Mouse (Mus musculus): Measurements from ENCODE around the gene Fam126a.

The Fam126a gene

GRCm38 (mm10) chr5:23948071-23948470 lies 82.4 kb downstream of the Fam126a start:
- ChIA-PET POLR2A (no interaction called here), CTCF (no interaction called here)

DNA sequence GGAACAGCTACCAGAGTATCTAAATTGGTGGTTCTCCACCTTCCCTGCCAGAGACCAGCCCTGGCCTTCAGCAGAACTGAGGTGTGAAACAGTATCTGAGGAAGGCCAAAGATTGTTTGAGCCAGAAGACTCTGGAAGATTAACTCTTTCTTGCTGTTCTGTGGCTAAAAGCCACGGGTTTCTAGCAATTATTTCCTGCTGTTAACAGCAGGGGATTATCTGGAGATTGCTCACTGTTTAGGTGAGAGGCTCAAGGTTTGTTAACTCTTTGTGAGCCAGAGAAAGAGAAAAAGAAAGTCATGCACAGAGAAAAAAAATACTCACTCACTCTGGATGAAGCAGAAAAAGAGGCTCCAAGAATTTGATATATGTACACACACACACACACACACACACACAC lies 85.4 kb downstream of the Fam126a start:
- ChIA-PET POLR2A (interaction anchor here in 1 of 4 experiments (0.6 kb wide), 1 partner anchor 19 kb away, joined by 3 read pairs; no protein-coding TSS in a partner anchor), CTCF (no interaction called here)

GRCm38 (mm10) chr5:23943534-23943933 lies 87.0 kb downstream of the Fam126a start:
- POLR2A ChIA-PET = no interaction called here
- CTCF ChIA-PET = no interaction called here

GRCm38 (mm10) chr5:23923481-23924165 lies 106.9 kb downstream of the Fam126a start:
- CTCF ChIA-PET = no interaction called here
- POLR2A ChIA-PET = interaction anchor here in 2 of 4 experiments (1.1 to 1.2 kb wide), 2 partner anchors 10 to 11 kb away, joined by 3 to 4 read pairs; no protein-coding TSS in a partner anchor

DNA sequence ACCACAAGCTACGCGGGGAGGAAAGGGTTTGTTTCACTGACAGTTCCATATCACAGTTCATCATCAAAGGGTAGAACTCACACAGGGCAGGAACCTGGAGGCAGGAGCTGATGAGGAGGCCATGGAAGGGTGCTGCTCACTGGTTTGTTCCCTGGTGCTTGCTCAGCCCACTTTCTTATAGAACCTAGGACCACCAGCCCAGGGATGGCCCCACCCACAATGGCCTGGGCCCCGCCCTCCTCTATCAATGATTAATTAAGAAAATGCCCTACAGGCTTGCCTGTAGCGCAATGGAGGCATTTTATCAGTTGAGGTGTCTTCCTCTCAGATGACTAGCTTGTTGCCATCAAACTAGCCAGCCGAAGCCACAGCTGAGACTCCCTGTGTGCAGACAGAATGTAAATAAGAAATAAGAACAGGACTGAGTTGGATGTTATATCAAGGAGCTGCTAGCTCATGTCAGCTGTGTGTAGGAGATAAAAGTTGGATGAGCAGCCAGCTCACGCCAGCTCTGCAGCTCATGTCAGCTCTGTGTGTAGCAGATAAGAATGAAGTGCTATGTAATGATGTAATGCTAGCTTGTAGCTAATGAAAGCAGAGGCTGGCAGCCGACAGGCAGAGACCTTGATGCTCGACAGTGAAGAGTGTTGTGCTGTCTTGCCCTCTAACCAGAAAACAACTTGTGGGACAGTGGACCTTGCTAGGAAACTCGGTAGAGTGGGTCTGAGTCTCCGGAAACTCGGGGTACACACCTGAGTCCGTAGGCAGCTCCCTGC lies 107.8 kb downstream of the Fam126a start:
- CTCF ChIA-PET = interaction anchor here in 1 of 4 experiments (0.6 kb wide), 1 partner anchor 697 kb away, joined by 3 read pairs; no protein-coding TSS in a partner anchor
- POLR2A ChIA-PET = interaction anchor here in 2 of 4 experiments (1.1 to 1.2 kb wide), 2 partner anchors 9 to 10 kb away, joined by 3 to 4 read pairs; no protein-coding TSS in a partner anchor

DNA sequence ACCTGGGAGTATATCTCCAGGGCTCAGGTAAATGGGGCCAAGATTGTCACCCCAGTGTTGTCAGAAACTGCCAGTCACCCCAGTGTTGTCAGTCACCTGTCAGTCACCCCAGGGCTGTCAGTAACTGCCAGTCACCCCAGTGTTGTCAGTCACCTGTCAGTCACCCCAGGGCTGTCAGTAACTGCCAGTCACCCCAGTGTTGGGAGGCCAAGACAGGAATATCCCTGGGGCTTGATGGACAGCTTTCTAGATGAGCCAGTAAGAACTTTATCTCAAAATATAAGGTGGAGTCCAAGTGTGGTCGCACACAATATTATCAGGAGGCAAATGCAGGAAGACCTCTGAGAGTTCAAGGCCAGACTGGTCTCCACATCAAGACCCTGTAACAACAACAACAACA lies 109.2 kb downstream of the Fam126a start:
- ChIA-PET POLR2A (no interaction called here), CTCF (no interaction called here)

DNA sequence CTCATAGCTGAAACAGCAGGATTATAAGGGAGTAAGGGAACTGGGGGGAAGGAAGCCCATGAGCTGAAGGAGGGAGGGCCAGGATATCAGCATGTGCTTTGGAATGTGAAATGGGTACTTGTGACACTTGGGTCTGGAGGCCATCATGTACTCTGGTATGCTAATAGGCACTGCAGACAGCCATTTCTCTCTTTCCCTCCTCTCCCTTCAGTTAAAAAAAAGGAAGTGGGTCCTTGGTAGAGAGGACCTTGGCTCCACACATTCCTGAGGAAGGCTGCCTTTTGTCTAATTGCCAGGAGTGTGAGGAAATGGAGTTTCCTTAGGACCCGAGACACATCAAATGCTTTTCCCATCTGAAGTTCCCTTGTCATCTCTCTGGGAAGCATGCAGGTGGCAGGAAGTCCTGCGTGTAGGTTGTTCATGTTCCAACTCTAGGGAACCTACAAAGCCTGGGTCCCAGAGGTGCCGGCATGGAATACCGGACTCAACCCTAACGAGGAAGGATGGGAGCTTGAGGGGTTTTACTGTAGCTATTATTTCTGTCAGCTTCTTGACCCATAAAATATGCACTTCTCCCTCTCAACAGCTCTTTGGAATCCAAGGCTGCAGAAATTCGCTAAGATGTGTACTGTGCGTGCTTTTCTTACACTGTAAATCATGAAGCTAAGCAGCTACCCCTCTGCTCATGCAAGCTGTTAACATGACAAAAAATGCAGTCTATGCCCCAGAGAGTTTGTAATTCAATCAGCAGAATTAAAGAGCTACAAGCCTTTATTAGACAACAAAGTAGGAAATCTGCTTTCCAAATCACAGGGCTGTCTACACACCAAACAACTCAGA lies 110.4 kb downstream of the Fam126a start:
- ChIA-PET CTCF (interaction anchor here in 1 of 4 experiments (0.6 kb wide), 1 partner anchor 138 kb away, joined by 3 read pairs; no protein-coding TSS in a partner anchor), POLR2A (interaction anchor here (0.6 to 1.7 kb wide), 5 partner anchors 11 to 1582 kb away, joined by 3 to 5 read pairs (median 4); no protein-coding TSS in a partner anchor)

DNA sequence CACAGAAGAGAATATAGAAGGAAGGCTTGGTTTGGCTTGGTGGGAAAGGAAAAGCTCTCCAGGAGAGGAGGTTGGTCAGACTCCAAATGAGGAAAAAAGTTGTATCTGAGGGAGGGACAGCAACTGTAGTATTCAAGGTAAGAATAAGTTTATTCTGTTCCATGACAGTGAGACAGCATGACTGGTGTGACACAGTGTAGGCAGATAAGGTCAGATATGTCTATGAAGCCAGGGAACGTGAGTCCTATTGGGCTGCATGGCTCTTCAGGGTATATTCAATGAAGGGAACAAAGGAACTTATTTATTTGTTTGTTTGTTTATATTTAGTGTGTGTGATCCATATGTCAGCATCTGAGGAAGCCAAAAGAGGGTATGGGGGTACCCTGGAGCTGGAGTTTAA lies 113.2 kb downstream of the Fam126a start:
- POLR2A ChIA-PET = interaction anchor here in 1 of 4 experiments (0.6 kb wide), 1 partner anchor 16 kb away, joined by 3 read pairs; no protein-coding TSS in a partner anchor

GRCm38 (mm10) chr5:23911556-23911955 lies 118.9 kb downstream of the Fam126a start:
- ChIA-PET CTCF (no interaction called here), POLR2A (no interaction called here)

More for the DNA sequence above, 113.2 kb downstream of the Fam126a start:
- CTCF ChIA-PET = interaction anchor here in 1 of 4 experiments (0.6 kb wide), 1 partner anchor 113 kb away, joined by 4 read pairs; no protein-coding TSS in a partner anchor

GRCm38 (mm10) chr5:23909256-23909655 lies 121.2 kb downstream of the Fam126a start:
- ChIA-PET POLR2A (interaction anchor here in 1 of 4 experiments (1.0 kb wide), 1 partner anchor 10 kb away, joined by 3 read pairs; no protein-coding TSS in a partner anchor), CTCF (no interaction called here)

DNA sequence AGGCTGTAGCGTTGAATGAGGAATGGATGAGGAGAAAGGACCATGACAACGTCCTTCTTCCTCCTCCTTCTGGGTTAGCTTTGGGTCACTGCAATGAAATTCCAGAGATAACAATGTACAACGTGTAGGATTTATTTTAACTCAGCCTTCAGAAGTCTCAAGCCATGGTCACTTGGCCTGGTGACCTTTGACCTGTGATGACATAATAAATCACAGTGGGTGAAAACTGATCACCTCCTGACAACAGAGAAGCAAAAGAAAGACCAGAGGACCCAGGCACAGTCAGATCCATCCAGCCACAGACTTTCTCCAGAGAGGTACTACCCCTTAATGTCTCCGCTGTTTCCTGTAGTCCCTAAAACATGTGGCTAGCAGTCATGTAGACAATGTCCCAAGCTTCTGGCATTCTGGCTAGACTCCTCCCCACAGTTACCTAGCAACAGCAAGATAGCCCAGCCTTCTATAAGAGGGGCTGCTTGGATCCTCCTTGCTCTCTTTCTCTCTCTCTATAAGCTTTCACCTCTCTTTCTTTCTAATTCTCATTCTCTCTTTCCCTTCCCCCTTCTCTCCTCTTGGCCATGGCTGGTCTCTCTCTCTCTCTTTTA lies 121.9 kb downstream of the Fam126a start:
- CTCF ChIA-PET = no interaction called here
- POLR2A ChIA-PET = interaction anchor here in 1 of 4 experiments (1.0 kb wide), 1 partner anchor 11 kb away, joined by 3 read pairs; no protein-coding TSS in a partner anchor

GRCm38 (mm10) chr5:23902221-23902620 lies 128.3 kb downstream of the Fam126a start:
- ChIA-PET POLR2A (no interaction called here), CTCF (interaction anchor here in 1 of 4 experiments (0.6 kb wide), 1 partner anchor 260 kb away, joined by 3 read pairs; no protein-coding TSS in a partner anchor)

- POLR2A ChIA-PET = no interaction called here
Observed at GRCm38 (mm10) chr5:23900190-23900589, 130.3 kb downstream of the Fam126a start.

DNA sequence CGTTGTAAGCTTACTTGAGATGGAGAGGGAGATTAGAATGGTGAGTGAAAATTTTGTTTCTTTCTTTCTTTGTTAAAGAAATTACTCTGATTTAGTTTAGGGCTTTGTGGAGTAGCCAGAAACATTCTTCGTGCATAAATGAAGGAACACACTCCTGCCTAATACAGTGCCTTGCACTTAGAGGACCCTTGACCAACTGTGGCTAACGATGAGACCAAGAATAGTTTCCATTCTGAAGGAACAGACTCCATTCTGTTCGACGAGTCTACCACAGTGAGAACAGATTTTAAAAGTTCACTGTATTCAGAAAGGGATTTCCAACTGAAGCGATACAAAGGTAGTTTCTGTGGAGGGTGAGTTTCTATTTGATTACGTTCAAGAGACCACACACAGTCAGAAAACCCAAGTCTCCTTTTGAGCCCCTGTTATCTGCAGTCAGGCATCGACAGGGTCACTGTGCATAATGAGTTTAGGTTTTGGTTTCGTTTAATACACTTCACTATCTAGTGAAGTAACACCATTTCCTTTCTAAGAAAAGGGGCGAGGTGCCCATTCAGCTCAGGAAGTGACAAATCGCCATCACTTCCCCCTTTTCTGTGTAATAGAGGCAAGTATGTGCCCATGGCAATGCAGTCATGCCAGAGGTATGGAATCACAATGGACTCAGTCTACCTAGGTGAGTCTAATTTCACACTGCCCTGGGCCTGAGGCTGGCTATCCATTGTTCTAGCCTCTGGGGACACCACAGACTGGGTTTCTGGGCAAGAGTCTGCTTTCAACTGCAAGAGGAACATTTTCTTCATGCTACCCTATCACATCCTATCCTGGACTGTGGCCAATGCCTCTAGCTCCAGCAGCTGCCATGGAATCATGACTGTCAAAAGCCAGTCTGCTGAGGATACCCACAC lies 136.4 kb downstream of the Fam126a start:
- ChIA-PET CTCF (interaction anchor here in 2 of 4 experiments (0.5 to 0.6 kb wide), 3 partner anchors 25 to 884 kb away, joined by 3 to 4 read pairs (median 4); no protein-coding TSS in a partner anchor), POLR2A (no interaction called here)

More at GRCm38 (mm10) chr5:23900190-23900589, 130.3 kb downstream of the Fam126a start:
- CTCF ChIA-PET = no interaction called here

DNA sequence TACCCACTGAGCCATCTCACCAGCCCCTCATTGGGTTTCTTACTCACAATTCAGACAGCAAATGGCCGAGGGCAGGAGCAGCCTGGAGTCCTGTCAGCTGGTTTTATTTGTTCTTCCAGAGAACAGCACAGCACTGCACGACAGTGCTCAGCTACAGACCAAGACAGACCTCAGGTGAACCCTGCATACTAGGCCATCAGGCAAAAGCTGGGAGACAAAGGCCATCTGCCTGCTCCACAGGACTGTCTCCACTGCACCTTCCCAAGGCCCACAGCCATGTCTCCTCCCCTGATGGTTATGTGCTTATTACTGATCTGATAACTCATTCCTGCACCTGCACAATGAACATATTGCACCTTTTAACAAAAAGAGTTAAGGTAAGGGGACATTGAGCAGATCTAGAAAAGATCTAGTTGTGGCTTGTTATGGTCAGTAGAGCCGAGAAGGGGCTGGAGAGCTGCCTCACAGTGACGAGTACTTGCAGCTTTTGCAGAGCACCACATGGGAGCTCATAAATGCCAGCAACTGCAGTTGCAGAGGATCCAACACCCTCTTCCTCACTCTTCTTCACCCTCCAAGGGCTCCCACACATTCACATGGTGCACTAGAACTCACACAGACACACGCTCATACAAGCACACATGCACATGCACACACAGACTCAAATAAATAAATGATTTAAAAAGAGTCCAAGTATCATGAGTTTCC lies 137.2 kb downstream of the Fam126a start:
- CTCF ChIA-PET = interaction anchor here in 1 of 4 experiments (0.5 kb wide), 1 partner anchor 885 kb away, joined by 4 read pairs; no protein-coding TSS in a partner anchor
- POLR2A ChIA-PET = no interaction called here

- CTCF ChIA-PET = interaction anchor here (0.6 to 2.7 kb wide), 8 partner anchors 10 to 187 kb away, joined by 3 to 11 read pairs (median 3); no protein-coding TSS in a partner anchor
- POLR2A ChIA-PET = interaction anchor here in 2 of 4 experiments (0.7 to 1.3 kb wide), 3 partner anchors 11 to 139 kb away, joined by 3 to 6 read pairs (median 4); partner anchors contain the start of gene Tomm7 (in 1 of the 2)
Observed at GRCm38 (mm10) chr5:23890734-23891133, 139.8 kb downstream of the Fam126a start.
